In the genomic region with DNA sequence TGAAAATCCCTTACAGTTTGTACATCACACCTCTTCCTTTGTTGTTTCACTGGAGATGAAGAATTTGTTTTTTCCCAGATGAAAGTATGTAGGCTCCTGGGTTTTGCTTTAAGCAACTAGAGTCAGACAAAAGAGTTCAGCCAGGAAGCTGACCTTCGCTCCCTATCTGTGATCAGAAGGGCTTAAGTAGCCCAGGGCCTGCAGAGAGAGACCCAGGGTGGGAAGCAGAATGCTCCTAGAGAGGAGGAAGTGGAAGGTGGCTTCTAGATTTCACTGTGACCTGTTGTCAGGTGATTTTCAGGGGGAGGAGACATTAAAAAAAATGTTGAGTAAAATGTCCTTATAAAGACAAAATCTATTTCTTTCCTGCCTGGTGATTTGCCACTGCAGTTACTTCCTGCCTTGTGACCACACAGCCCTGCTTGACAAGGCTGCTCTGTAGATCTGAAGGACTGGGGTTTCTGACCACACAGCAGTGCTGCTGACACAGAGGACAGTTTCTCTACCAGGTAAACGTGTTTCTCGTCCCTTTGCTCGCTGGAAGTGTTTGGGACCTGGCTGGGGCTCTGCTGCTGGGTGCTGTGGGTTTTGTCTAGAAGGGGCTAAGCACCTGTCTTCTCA, we compare ENCODE assay signal across 10 mouse cellular contexts. TPM values are rescaled to one million over a fixed set of nuclear protein-coding genes. Genes with fewer than 3 reads are reported as not detected.
DNase-seq lines count a peak whose midpoint lies in the region; ATAC-seq lines count a peak whose summit lies in the region.
"Had no signal": no experiment of that assay in that cellular context is flagged by ENCODE, and none has a peak within 500 bp of the region (broad histone marks: within the 10 kb centered on the region; RNA-seq: fewer than 3 reads in every experiment).

No protein-coding gene starts in this region.

- no peak overlapping the region for H3K4me3 ChIP-seq in heart, embryonic 11.5 days (ENCODE audit: low read depth, low read length)
- no peak overlapping the region for H3K4me3 ChIP-seq in heart, embryonic 14.5 days (ENCODE audit: control insufficient read depth in 1 of 2, insufficient read depth in 1 of 2, low read depth in 1 of 2, low read length in 2 of 2)

- peak overlapping the region; percentile 28; the same call in 1 of the 2 replicates for H3K9ac ChIP-seq in heart, embryonic 11.5 days (ENCODE audit: low read depth, low read length)
- no peak overlapping the region for H3K9ac ChIP-seq in heart, embryonic 14.5 days (ENCODE audit: low read length)

- H3K27me3 ChIP-seq in heart, embryonic 11.5 days (ENCODE audit: control insufficient read depth, insufficient read depth, low read length): no peaks in the 10 kb centered on the region
- H3K27me3 ChIP-seq in heart, embryonic 14.5 days (ENCODE audit: control insufficient read depth, insufficient read depth, low read length): no peaks in the 10 kb centered on the region

- DNase-seq in heart, postnatal 14 days: no peak
- peak; percentile 72 for DNase-seq in lung, postnatal 25 days (ENCODE audit: low spot score)
- DNase-seq in thymus, adult 18-20 months: peak; percentile 42 to 69
- no peak for DNase-seq in right cerebral cortex, postnatal 14 days
- no peak for DNase-seq in retina, postnatal 1 day
- DNase-seq: kidney, adult 18-20 months had no signal

- intact Hi-C loops in heart, postnatal 14 days (cut with DNase I): no loop called here

- no peak overlapping the region for H3K4me2 ChIP-seq in heart, embryonic 11.5 days
- H3K4me2 ChIP-seq in heart, embryonic 14.5 days (ENCODE audit: low read length): no peak overlapping the region

- H3K4me1 ChIP-seq in heart, embryonic 11.5 days (ENCODE audit: control insufficient read depth, insufficient read depth, low read length): peaks cover 7% of the 10 kb centered on the region; the same call in 1 of the 2 replicates
- H3K4me1 ChIP-seq in heart, embryonic 14.5 days (ENCODE audit: control insufficient read depth in 2 of 2, insufficient read depth in 2 of 2, low read length in 2 of 2): peaks cover 2 to 4% of the 10 kb centered on the region in 2 experiments; a peak in 3 of 4 replicates

- H3K36me3 ChIP-seq in heart, embryonic 11.5 days (ENCODE audit: control insufficient read depth, insufficient read depth, low read length): no peaks in the 10 kb centered on the region
- H3K36me3 ChIP-seq in heart, embryonic 14.5 days (ENCODE audit: control insufficient read depth, insufficient read depth, low read length): no peaks in the 10 kb centered on the region
- H3K36me3 ChIP-seq: G1E had no signal

- H3K27ac ChIP-seq in heart, embryonic 11.5 days (ENCODE audit: low read depth, low read length): no peak overlapping the region; the same call in 1 of the 2 replicates
- peak overlapping the region; percentile 19 to 27; a peak in 1 of 4 replicates for H3K27ac ChIP-seq in heart, embryonic 14.5 days (replicated peaks in 1 of 2; ENCODE audit: control insufficient read depth in 1 of 2, insufficient read depth in 1 of 2, low read depth in 2 of 2, low read length in 2 of 2)

- WGBS in heart, embryonic 11.5 days (ENCODE audit: insufficient replicate concordance): 40% methylated on average over 4 of the region's 4 CpGs
- WGBS in heart, embryonic 14.5 days: 41% methylated on average over 4 of the region's 4 CpGs

- no peak for ATAC-seq in heart, embryonic 11.5 days (replicated peaks; ENCODE audit: insufficient number of reproducible peaks, low FRiP score, low TSS enrichment)
- no peak for ATAC-seq in heart, embryonic 14.5 days (ENCODE audit: insufficient number of reproducible peaks, insufficient read depth, low FRiP score, low read depth)
- no peak for ATAC-seq in cerebellum, adult (ENCODE audit: insufficient number of reproducible peaks, low FRiP score, low TSS enrichment)

- H3K9me3 ChIP-seq in heart, embryonic 11.5 days (replicated peaks; ENCODE audit: control insufficient read depth, low read length): no peaks in the 10 kb centered on the region
- no peaks in the 10 kb centered on the region for H3K9me3 ChIP-seq in heart, embryonic 14.5 days (ENCODE audit: control insufficient read depth, low read length)
- H3K9me3 ChIP-seq: G1E had no signal

RNA-seq across cellular contexts. Expression of a gene that starts 45.6 kb away (rescaled TPM):
- 33.0 and 35.7 TPM in 2 replicates for polyA plus RNA-seq in heart, embryonic 11.5 days (2014; fragmentation: Nextera tagmentation; extraction: Ambion mirVana)
- 10 to 100 TPM; 13.5 to 17.9 TPM for total RNA-seq in heart, postnatal 14 days (2021)
- 26.3 and 31.0 TPM in 2 replicates for polyA plus RNA-seq in heart, embryonic 14.5 days (2014; fragmentation: Nextera tagmentation; extraction: Ambion mirVana)

RNA-seq across cellular contexts. Expression of a gene that starts 45.9 kb away (rescaled TPM):
- polyA plus RNA-seq in heart, embryonic 11.5 days (2014; fragmentation: Nextera tagmentation; extraction: Ambion mirVana): not detected in 2 replicates
- total RNA-seq in heart, postnatal 14 days (2021): not detected
- not detected in 2 replicates for polyA plus RNA-seq in heart, embryonic 14.5 days (2014; fragmentation: Nextera tagmentation; extraction: Ambion mirVana)
- total RNA-seq: G1E had no signal
- polyA plus RNA-seq: G1E had no signal

Comparison
In these comparisons a context has a peak if more than half of its experiments do, and no peak if none do; other contexts are left out.
1. DNase-seq: peak in lung, postnatal 25 days (single experiment) and thymus, adult 18-20 months (2 of 2); none in heart, postnatal 14 days (0 of 2), right cerebral cortex, postnatal 14 days (single experiment) and retina, postnatal 1 day (single experiment).